Mouse (Mus musculus) cerebellum, adult 2 months (tissue): ENCODE measurements around the gene Orm2.

Source experiments
- CTCF ChIP-seq: fragments of 200-500 bp; IDR thresholded peaks from 2 replicates; pipeline ENCODE4 v1.5.1; 2011; ENCODE audit warnings: low read depth, mild to moderate bottlenecking, control low read depth, low read length, moderate library complexity, borderline replicate concordance; ENCODE audit not compliant: insufficient read depth
- POLR2A ChIP-seq: fragments of 200-500 bp; IDR thresholded peaks from 2 replicates; pipeline ENCODE4 v1.6.1; 2011; ENCODE audit warnings: low read length, control low read depth, borderline replicate concordance; ENCODE audit not compliant: insufficient read depth

GRCm38 (mm10) chr4:63333403-63333802, 28.8 kb upstream of the Orm2 start:
- no peak for TF ChIP-seq POLR2A
- TF ChIP-seq CTCF = no peak
